Mouse (Mus musculus) erythroblast, adult 5-6 weeks (primary cell): ENCODE measurements around the gene Gm13272. TPM values are rescaled to one million over a fixed set of nuclear protein-coding genes. Genes with fewer than 3 reads are reported as not detected.
"Not testable (repeated sequence)": the region's sequence is repeated elsewhere in the genome, so short reads cannot be mapped to it uniquely, and the experiment has no call there.

Experiments used
- ATAC-seq: replicated peaks from 2 replicates; pipeline ENCODE4 v1.8.0; 2016; ENCODE audit warnings: moderate number of reproducible peaks, mild to moderate bottlenecking, moderate TSS enrichment, inconsistent platforms; ENCODE audit not compliant: poor library complexity, low FRiP score, severe bottlenecking
- total RNA-seq, 2 experiments: library from RNA; stranded (forward) in 1 of 2; stranded (reverse) in 1 of 2; fragments of 150-400 nt in 1 of 2; fragments of 200-764, 138-1000 nt in 1 of 2; gene quantifications; 2 replicates each; pipeline versions ENCODE4 v1.2.3 to v1.2.4; 2015 to 2017; ENCODE audit warnings: low replicate concordance in 2 of 2

Gm13272 gene
- total RNA-seq, 2 experiments from 2014 or later = not detected

- not testable (repeated sequence) for ATAC-seq
Measured at GRCm38 (mm10) chr4:88781831-88782230, 2.2 kb downstream of the Gm13272 start, which contains the start of gene Ifnz. Gene Ifnz, plus strand, starts transcription at chr4:88782131.

- not testable (repeated sequence) for ATAC-seq
Measured at GRCm38 (mm10) chr4:88782335-88782734, 2.7 kb downstream of the Gm13272 start.

- ATAC-seq = not testable (repeated sequence)
Measured at GRCm38 (mm10) chr4:88785409-88785808, 5.8 kb downstream of the Gm13272 start, which contains the start of gene Gm13276. Gene Gm13276, plus strand, starts transcription at chr4:88785709.

GRCm38 (mm10) chr4:88788402-88788801 is 8.8 kb downstream of the Gm13272 start, which contains the start of gene Gm13277:
Gene Gm13277, plus strand, starts transcription at chr4:88788632.
- ATAC-seq = not testable (repeated sequence)

GRCm38 (mm10) chr4:88791250-88791649 is 11.6 kb downstream of the Gm13272 start, which contains the start of gene Gm13278:
Gene Gm13278, plus strand, starts transcription at chr4:88791550.
- not testable (repeated sequence) for ATAC-seq

GRCm38 (mm10) chr4:88793936-88794675 is 14.5 kb downstream of the Gm13272 start, which contains the start of gene Gm13275:
Gene Gm13275, plus strand, starts transcription at chr4:88794487.
- not testable (repeated sequence) for ATAC-seq

GRCm38 (mm10) chr4:88797097-88797496 is 17.4 kb downstream of the Gm13272 start, which contains the start of gene Gm13279:
Gene Gm13279, plus strand, starts transcription at chr4:88797397.
- not testable (repeated sequence) for ATAC-seq

GRCm38 (mm10) chr4:88799365-88799764 is 19.7 kb downstream of the Gm13272 start, which contains the start of gene Gm13285:
Gene Gm13285, plus strand, starts transcription at chr4:88799665.
- not testable (repeated sequence) for ATAC-seq

- ATAC-seq = not testable (repeated sequence)
Measured at GRCm38 (mm10) chr4:88802954-88803353, 23.3 kb downstream of the Gm13272 start, which contains the start of gene Gm13287. Gene Gm13287, plus strand, starts transcription at chr4:88803254.

- ATAC-seq = not testable (repeated sequence)
Measured at GRCm38 (mm10) chr4:88805231-88805630, 25.6 kb downstream of the Gm13272 start, which contains the start of gene Gm13288. Gene Gm13288, plus strand, starts transcription at chr4:88805531.

- ATAC-seq = not testable (repeated sequence)
Measured at GRCm38 (mm10) chr4:88805761-88806160, 26.1 kb downstream of the Gm13272 start.

- ATAC-seq = no peak
Measured at GRCm38 (mm10) chr4:88815928-88816327, 36.3 kb downstream of the Gm13272 start, which contains the start of gene Ifna7. Gene Ifna7, plus strand, starts transcription at chr4:88816228.

- ATAC-seq = no peak
Measured at GRCm38 (mm10) chr4:88819659-88820058, 40.0 kb downstream of the Gm13272 start, which contains the start of gene Ifna11. Gene Ifna11, plus strand, starts transcription at chr4:88819959.

GRCm38 (mm10) chr4:88822995-88823394 is 43.3 kb downstream of the Gm13272 start:
- no peak for ATAC-seq

GRCm38 (mm10) chr4:88827116-88827515 is 47.5 kb downstream of the Gm13272 start, which contains the start of gene Ifna6:
Gene Ifna6, plus strand, starts transcription at chr4:88827416.
- not testable (repeated sequence) for ATAC-seq

Other genes with a start within 250 kb of the Gm13272 start
Only the 30 nearest of the 31 such genes appear.
- gene Ifna14, start 208.1 kb upstream of the Gm13272 start, total RNA-seq (2015; ENCODE audit: low replicate concordance) = not detected in 2 replicates
- gene Ifna14, start 208.1 kb upstream of the Gm13272 start, total RNA-seq (2017; ENCODE audit: low replicate concordance) = not detected in 2 replicates
- not detected in 2 replicates for gene Ifna9, start 187.5 kb upstream of the Gm13272 start, total RNA-seq (2015; ENCODE audit: low replicate concordance)
- gene Ifna9, start 187.5 kb upstream of the Gm13272 start, total RNA-seq (2017; ENCODE audit: low replicate concordance) = not detected in 2 replicates
- gene Ifna12, start 176.5 kb upstream of the Gm13272 start, total RNA-seq (2015; ENCODE audit: low replicate concordance) = not detected in 2 replicates
- gene Ifna12, start 176.5 kb upstream of the Gm13272 start, total RNA-seq (2017; ENCODE audit: low replicate concordance) = not detected in 2 replicates
- gene C87499, start 145.4 kb upstream of the Gm13272 start, total RNA-seq (2015; ENCODE audit: low replicate concordance) = not detected in 2 replicates
- not detected in 2 replicates for gene C87499, start 145.4 kb upstream of the Gm13272 start, total RNA-seq (2017; ENCODE audit: low replicate concordance)
- not detected in 2 replicates for gene Ifna13, start 135.4 kb upstream of the Gm13272 start, total RNA-seq (2015; ENCODE audit: low replicate concordance)
- gene Ifna13, start 135.4 kb upstream of the Gm13272 start, total RNA-seq (2017; ENCODE audit: low replicate concordance) = not detected in 2 replicates
- not detected in 2 replicates for gene Ifna16, start 102.9 kb upstream of the Gm13272 start, total RNA-seq (2015; ENCODE audit: low replicate concordance)
- not detected in 2 replicates for gene Ifna16, start 102.9 kb upstream of the Gm13272 start, total RNA-seq (2017; ENCODE audit: low replicate concordance)
- gene Ifna2, start 95.9 kb upstream of the Gm13272 start, total RNA-seq (2015; ENCODE audit: low replicate concordance) = not detected in 2 replicates
- not detected in 2 replicates for gene Ifna2, start 95.9 kb upstream of the Gm13272 start, total RNA-seq (2017; ENCODE audit: low replicate concordance)
- gene Ifnab, start 88.5 kb upstream of the Gm13272 start, total RNA-seq (2015; ENCODE audit: low replicate concordance) = not detected in 2 replicates
- not detected in 2 replicates for gene Ifnab, start 88.5 kb upstream of the Gm13272 start, total RNA-seq (2017; ENCODE audit: low replicate concordance)
- not detected in 2 replicates for gene Gm26566, start 58.0 kb upstream of the Gm13272 start, total RNA-seq (2015; ENCODE audit: low replicate concordance)
- gene Gm26566, start 58.0 kb upstream of the Gm13272 start, total RNA-seq (2017; ENCODE audit: low replicate concordance) = not detected in 2 replicates
- 18.6 and 26.3 TPM in 2 replicates for gene Klhl9, start 57.4 kb upstream of the Gm13272 start, total RNA-seq (2015; ENCODE audit: low replicate concordance)
- 24.0 and 29.5 TPM in 2 replicates for gene Klhl9, start 57.4 kb upstream of the Gm13272 start, total RNA-seq (2017; ENCODE audit: low replicate concordance)
- gene Gm13271, start 25.0 kb upstream of the Gm13272 start, total RNA-seq (2015; ENCODE audit: low replicate concordance) = not detected in 2 replicates
- gene Gm13271, start 25.0 kb upstream of the Gm13272 start, total RNA-seq (2017; ENCODE audit: low replicate concordance) = not detected in 2 replicates
- gene Gm13283, start 19.7 kb upstream of the Gm13272 start, total RNA-seq (2015; ENCODE audit: low replicate concordance) = not detected in 2 replicates
- not detected in 2 replicates for gene Gm13283, start 19.7 kb upstream of the Gm13272 start, total RNA-seq (2017; ENCODE audit: low replicate concordance)
- gene Gm13290, start 6.0 kb upstream of the Gm13272 start, total RNA-seq (2015; ENCODE audit: low replicate concordance) = not detected in 2 replicates
- gene Gm13290, start 6.0 kb upstream of the Gm13272 start, total RNA-seq (2017; ENCODE audit: low replicate concordance) = not detected in 2 replicates
- not detected in 2 replicates for gene Gm13289, start 2.9 kb upstream of the Gm13272 start, total RNA-seq (2015; ENCODE audit: low replicate concordance)
- gene Gm13289, start 2.9 kb upstream of the Gm13272 start, total RNA-seq (2017; ENCODE audit: low replicate concordance) = not detected in 2 replicates
- gene Ifnz, start 2.3 kb downstream of the Gm13272 start, total RNA-seq (2015; ENCODE audit: low replicate concordance) = not detected in 2 replicates
- gene Ifnz, start 2.3 kb downstream of the Gm13272 start, total RNA-seq (2017; ENCODE audit: low replicate concordance) = not detected in 2 replicates
- not detected in 2 replicates for gene Gm13276, start 5.9 kb downstream of the Gm13272 start, total RNA-seq (2015; ENCODE audit: low replicate concordance)
- not detected in 2 replicates for gene Gm13276, start 5.9 kb downstream of the Gm13272 start, total RNA-seq (2017; ENCODE audit: low replicate concordance)
- gene Gm13277, start 8.8 kb downstream of the Gm13272 start, total RNA-seq (2015; ENCODE audit: low replicate concordance) = not detected in 2 replicates
- not detected in 2 replicates for gene Gm13277, start 8.8 kb downstream of the Gm13272 start, total RNA-seq (2017; ENCODE audit: low replicate concordance)
- gene Gm13278, start 11.7 kb downstream of the Gm13272 start, total RNA-seq (2015; ENCODE audit: low replicate concordance) = not detected in 2 replicates
- not detected in 2 replicates for gene Gm13278, start 11.7 kb downstream of the Gm13272 start, total RNA-seq (2017; ENCODE audit: low replicate concordance)
- not detected in 2 replicates for gene Gm13275, start 14.6 kb downstream of the Gm13272 start, total RNA-seq (2015; ENCODE audit: low replicate concordance)
- not detected in 2 replicates for gene Gm13275, start 14.6 kb downstream of the Gm13272 start, total RNA-seq (2017; ENCODE audit: low replicate concordance)
- not detected in 2 replicates for gene Gm13279, start 17.5 kb downstream of the Gm13272 start, total RNA-seq (2015; ENCODE audit: low replicate concordance)
- not detected in 2 replicates for gene Gm13279, start 17.5 kb downstream of the Gm13272 start, total RNA-seq (2017; ENCODE audit: low replicate concordance)
- gene Gm13285, start 19.8 kb downstream of the Gm13272 start, total RNA-seq (2015; ENCODE audit: low replicate concordance) = not detected in 2 replicates
- gene Gm13285, start 19.8 kb downstream of the Gm13272 start, total RNA-seq (2017; ENCODE audit: low replicate concordance) = not detected in 2 replicates
- gene Gm13287, start 23.4 kb downstream of the Gm13272 start, total RNA-seq (2015; ENCODE audit: low replicate concordance) = not detected in 2 replicates
- not detected in 2 replicates for gene Gm13287, start 23.4 kb downstream of the Gm13272 start, total RNA-seq (2017; ENCODE audit: low replicate concordance)
- not detected in 2 replicates for gene Gm13288, start 25.7 kb downstream of the Gm13272 start, total RNA-seq (2015; ENCODE audit: low replicate concordance)
- gene Gm13288, start 25.7 kb downstream of the Gm13272 start, total RNA-seq (2017; ENCODE audit: low replicate concordance) = not detected in 2 replicates
- not detected in 2 replicates for gene Ifna7, start 36.4 kb downstream of the Gm13272 start, total RNA-seq (2015; ENCODE audit: low replicate concordance)
- not detected in 2 replicates for gene Ifna7, start 36.4 kb downstream of the Gm13272 start, total RNA-seq (2017; ENCODE audit: low replicate concordance)
- gene Ifna11, start 40.1 kb downstream of the Gm13272 start, total RNA-seq (2015; ENCODE audit: low replicate concordance) = not detected in 2 replicates
- gene Ifna11, start 40.1 kb downstream of the Gm13272 start, total RNA-seq (2017; ENCODE audit: low replicate concordance) = not detected in 2 replicates
- gene Ifna6, start 47.6 kb downstream of the Gm13272 start, total RNA-seq (2015; ENCODE audit: low replicate concordance) = not detected in 2 replicates
- not detected in 2 replicates for gene Ifna6, start 47.6 kb downstream of the Gm13272 start, total RNA-seq (2017; ENCODE audit: low replicate concordance)
- gene Ifna5, start 55.7 kb downstream of the Gm13272 start, total RNA-seq (2015; ENCODE audit: low replicate concordance) = not detected in 2 replicates
- not detected in 2 replicates for gene Ifna5, start 55.7 kb downstream of the Gm13272 start, total RNA-seq (2017; ENCODE audit: low replicate concordance)
- not detected in 2 replicates for gene Ifna4, start 62.0 kb downstream of the Gm13272 start, total RNA-seq (2015; ENCODE audit: low replicate concordance)
- gene Ifna4, start 62.0 kb downstream of the Gm13272 start, total RNA-seq (2017; ENCODE audit: low replicate concordance) = not detected in 2 replicates
- gene Ifna1, start 70.2 kb downstream of the Gm13272 start, total RNA-seq (2015; ENCODE audit: low replicate concordance) = not detected in 2 replicates
- not detected in 2 replicates for gene Ifna1, start 70.2 kb downstream of the Gm13272 start, total RNA-seq (2017; ENCODE audit: low replicate concordance)
- not detected in 2 replicates for gene Ifne, start 100.4 kb downstream of the Gm13272 start, total RNA-seq (2015; ENCODE audit: low replicate concordance)
- gene Ifne, start 100.4 kb downstream of the Gm13272 start, total RNA-seq (2017; ENCODE audit: low replicate concordance) = not detected in 2 replicates